Mouse (Mus musculus): Measurements from ENCODE around the gene Zic1.

DNA sequence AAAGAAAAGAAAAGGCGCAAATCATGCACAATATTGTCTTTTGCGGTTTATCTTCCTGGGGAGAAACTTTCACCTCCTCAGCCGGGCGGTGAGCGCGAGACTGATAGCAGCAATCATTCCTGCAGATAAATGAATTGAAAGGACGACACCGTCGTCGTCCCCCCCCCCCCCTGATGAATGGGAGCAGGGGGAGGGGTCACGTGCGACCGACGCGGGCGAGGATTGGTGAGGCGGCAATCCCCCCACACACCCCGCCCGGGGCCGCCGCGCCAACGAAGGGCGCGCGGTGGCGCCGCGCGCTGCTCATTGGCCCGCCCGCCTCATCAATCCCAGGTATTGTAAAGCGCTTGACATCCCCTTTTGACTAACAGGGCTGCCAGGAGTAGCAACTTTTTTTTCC, at the start of gene Zic1:
- TF ChIP-seq CTCF (IDR thresholded peaks at IDR 0.05; ENCODE audit: low read depth, low read length) (no peak), POLR2A (IDR thresholded peaks at IDR 0.05; ENCODE audit: extremely low read depth, insufficient read depth, low read length) (no peak)

All from liver, adult 2 months (tissue).